Comparison of ENCODE assay signal across 8 mouse cellular contexts in the genomic region with DNA sequence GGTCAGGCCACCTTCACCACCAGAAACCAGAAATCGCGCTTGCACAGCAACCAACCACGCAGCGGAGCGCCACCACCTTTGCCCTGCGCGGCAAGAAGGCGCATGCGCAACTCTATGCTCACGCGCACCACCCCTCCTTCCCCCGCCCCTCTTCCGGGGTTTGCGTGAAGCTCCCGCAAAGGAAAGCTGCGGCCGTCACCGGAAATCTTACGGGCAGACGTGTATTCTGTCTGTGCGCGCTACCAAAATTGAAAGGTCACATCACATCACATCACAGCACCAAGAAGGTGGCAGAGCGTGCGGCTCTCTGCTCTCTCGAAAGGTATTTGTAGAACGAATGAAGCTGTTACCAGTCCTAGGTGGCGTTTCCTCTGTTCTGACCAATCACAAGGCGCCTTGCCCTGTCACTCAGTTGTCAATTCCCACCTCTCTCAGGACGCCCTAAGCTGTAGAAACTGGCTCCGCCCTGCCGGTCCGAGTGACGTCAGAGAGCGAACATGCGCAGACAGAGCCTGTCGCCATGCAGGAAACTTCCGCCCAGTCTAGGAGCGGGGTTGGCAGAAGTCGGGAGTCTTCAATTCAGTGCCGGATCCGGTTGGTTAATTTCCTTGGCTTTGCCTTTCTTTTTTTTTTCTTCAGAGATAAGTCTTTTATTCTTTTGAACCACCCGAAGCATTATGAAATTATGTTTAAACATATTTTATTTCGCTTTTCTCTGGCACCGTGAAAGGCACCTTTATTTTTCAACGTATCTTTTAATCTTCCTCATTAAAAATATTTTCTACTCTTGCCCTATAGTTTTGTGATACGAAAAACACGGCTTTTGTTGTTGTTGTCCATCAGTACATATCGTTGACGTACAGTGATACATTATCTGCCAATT. TPM values are rescaled to one million over a fixed set of nuclear protein-coding genes. Genes with fewer than 3 reads are reported as not detected.
DNase-seq lines count a peak whose midpoint lies in the region; ATAC-seq lines count a peak whose summit lies in the region.

A gene (plus strand): TSS at position 151 of the 883 bp plus-strand sequence.
A gene (minus strand): TSS at position 322 of the 883 bp plus-strand sequence.
A gene (minus strand): TSS at position 322 of the 883 bp plus-strand sequence.

- peak within 1 kb of the TSS; percentile 76 for H3K4me3 ChIP-seq in hindbrain, embryonic 16.5 days (ENCODE audit: low read length)
- H3K4me3 ChIP-seq in macrophage (ENCODE audit: inconsistent target) = peak within 1 kb of the TSS; percentile 79

- peak; percentile 98 for ATAC-seq in hindbrain, embryonic 16.5 days

- H3K36me3 ChIP-seq in hindbrain, embryonic 16.5 days (ENCODE audit: control insufficient read depth, insufficient read depth, low read length) = no peaks in the 10 kb centered on the region
- no peaks in the 10 kb centered on the region for H3K36me3 ChIP-seq in macrophage (ENCODE audit: inconsistent target)

- peaks cover 80% of the 10 kb centered on the region for H3K79me2 ChIP-seq in macrophage (ENCODE audit: inconsistent target)

- peak within 1 kb of the TSS; percentile 82 for H3K9ac ChIP-seq in hindbrain, embryonic 16.5 days (ENCODE audit: low read depth, low read length)

- peaks cover 7% of the 10 kb centered on the region for H3K4me1 ChIP-seq in hindbrain, embryonic 16.5 days (ENCODE audit: control insufficient read depth, insufficient read depth, low read depth, low read length)

- H3K27me3 ChIP-seq in hindbrain, embryonic 16.5 days (replicated peaks; ENCODE audit: control insufficient read depth, insufficient read depth, low read length) = no peaks in the 10 kb centered on the region

- peak; percentile 94 for DNase-seq in WW6 (ENCODE audit: low read depth, low spot score)
- DNase-seq in cerebellum, postnatal 4 days (ENCODE audit: low spot score in 2 of 2) = peak; percentile 96 to 98
- peak; percentile 100 for DNase-seq in gastrocnemius, adult 18-20 months (ENCODE audit: low spot score)
- DNase-seq in left cerebral cortex, adult 18-20 months (ENCODE audit: low spot score in 2 of 2) = peak; percentile 99
- peak; percentile 100 for DNase-seq in right cerebral cortex, adult 18-20 months
- DNase-seq in urinary bladder, postnatal 10 days (ENCODE audit: low spot score) = peak; percentile 96

- peak within 1 kb of the TSS; percentile 53 for H3K4me2 ChIP-seq in hindbrain, embryonic 16.5 days (ENCODE audit: low read length)

- under 1% methylated on average over 49 of the region's 49 CpGs for WGBS in hindbrain, embryonic 16.5 days
- 2% methylated on average over 47 of the region's 49 CpGs for WGBS in macrophage (ENCODE audit: missing documents)

- H3K27ac ChIP-seq in hindbrain, embryonic 16.5 days (ENCODE audit: low read depth, low read length) = peak within 1 kb of the TSS; percentile 97
- peak within 1 kb of the TSS; percentile 87 for H3K27ac ChIP-seq in macrophage

- H3K9me3 ChIP-seq in hindbrain, embryonic 16.5 days (ENCODE audit: control insufficient read depth, low read length) = no peaks in the 10 kb centered on the region

RNA-seq across cellular contexts. Expression of the first gene that starts in this region (rescaled TPM):
- 1 to 10 TPM; 2.7 TPM for total RNA-seq in gastrocnemius, adult 18-20 months (2021)
- 10.6 and 12.7 TPM in 2 replicates for polyA plus RNA-seq in hindbrain, embryonic 16.5 days (2015; fragmentation: Nextera tagmentation; extraction: Ambion mirVana)
- total RNA-seq in left cerebral cortex, adult 18-20 months (2021) = 1 to 10 TPM; 8.1 to 8.3 TPM
- total RNA-seq in macrophage (2018; cell fraction: chromatin; rRNA removed) = 10 to 100 TPM in 23 of 26 experiments, 1 to 10 TPM in 3; 7.1 to 21.5 (median 15.6) TPM
- total RNA-seq in macrophage (2018; cell fraction: cytosol; rRNA removed) = 1 to 10 TPM; 3.5 to 8.5 (median 5.9) TPM
- 10 to 100 TPM in 24 of 26 experiments, 1 to 10 TPM in 2; 8.5 to 19.5 (median 13.9) TPM for total RNA-seq in macrophage (2018; cell fraction: nucleus; rRNA removed)
- 3.9 to 6.4 TPM (median 4.0 TPM) in 3 replicates for polyA plus RNA-seq in macrophage (2018)

RNA-seq across cellular contexts. Expression of the second gene that starts in this region (rescaled TPM):
- total RNA-seq in gastrocnemius, adult 18-20 months (2021) = 10 to 100 TPM; 20.4 to 21.5 TPM
- 20.1 and 23.9 TPM in 2 replicates for polyA plus RNA-seq in hindbrain, embryonic 16.5 days (2015; fragmentation: Nextera tagmentation; extraction: Ambion mirVana)
- total RNA-seq in left cerebral cortex, adult 18-20 months (2021) = 10 to 100 TPM; 14.1 to 20.4 TPM
- total RNA-seq in macrophage (2018; cell fraction: chromatin; rRNA removed) = 1 to 10 TPM in 25 of 26 experiments, not detected in 1; 1.2 to 7.6 (median 2.8) TPM
- total RNA-seq in macrophage (2018; cell fraction: cytosol; rRNA removed) = 10 to 100 TPM; 10.3 to 18.2 (median 13.4) TPM
- 10 to 100 TPM in 1 of 26 experiments, 1 to 10 TPM in 24, not detected in 1; 1.1 to 11.8 (median 5.2) TPM for total RNA-seq in macrophage (2018; cell fraction: nucleus; rRNA removed)
- 6.9 to 25.4 TPM (median 19.1 TPM) in 3 replicates for polyA plus RNA-seq in macrophage (2018)

RNA-seq across cellular contexts. Expression of the third gene that starts in this region (rescaled TPM):
- total RNA-seq in gastrocnemius, adult 18-20 months (2021) = 10 to 100 TPM; 31.2 to 40.4 TPM
- 12.8 and 14.4 TPM in 2 replicates for polyA plus RNA-seq in hindbrain, embryonic 16.5 days (2015; fragmentation: Nextera tagmentation; extraction: Ambion mirVana)
- 10 to 100 TPM; 28.5 to 29.5 TPM for total RNA-seq in left cerebral cortex, adult 18-20 months (2021)
- total RNA-seq in macrophage (2018; cell fraction: chromatin; rRNA removed) = 10 to 100 TPM in 1 of 26 experiments, 1 to 10 TPM in 25; 1.5 to 12.5 (median 3.4) TPM
- 10 to 100 TPM in 24 of 26 experiments, 1 to 10 TPM in 2; 8.8 to 23.6 (median 14.8) TPM for total RNA-seq in macrophage (2018; cell fraction: cytosol; rRNA removed)
- total RNA-seq in macrophage (2018; cell fraction: nucleus; rRNA removed) = 10 to 100 TPM in 1 of 26 experiments, 1 to 10 TPM in 25; 1.5 to 11.4 (median 4.2) TPM
- 4.2 to 14.7 TPM (median 6.5 TPM) in 3 replicates for polyA plus RNA-seq in macrophage (2018)

Comparison
In these comparisons a context has a peak if more than half of its experiments do, and no peak if none do; other contexts are left out.
1. Peak in every context shown above with its lines: DNase-seq, ATAC-seq, H3K4me3 ChIP-seq and H3K27ac ChIP-seq.